ENCODE assay signal across 8 mouse cellular contexts in genomic region chr12:45171927-45172642, GRCm38 (mm10).
DNase-seq lines count a peak whose midpoint lies in the region; ATAC-seq and TF ChIP-seq lines count a peak whose summit lies in the region.

No protein-coding gene starts in this region.

- H3K79me2 ChIP-seq in liver, adult 2 months (ENCODE audit: control insufficient read depth, insufficient read depth, low read length), result no peaks in the 10 kb centered on the region

- H3K27ac ChIP-seq in thymus, adult 2 months (ENCODE audit: control insufficient read depth, insufficient read depth, low read length), result no peak overlapping the region
- no peak overlapping the region for H3K27ac ChIP-seq in embryonic facial prominence, embryonic 11.5 days (replicated peaks; ENCODE audit: low read depth, low read length)
- no peak overlapping the region for H3K27ac ChIP-seq in heart, embryonic 11.5 days (ENCODE audit: low read depth, low read length)
- H3K27ac ChIP-seq in liver, adult 2 months (replicated peaks; ENCODE audit: insufficient read depth, low read depth, low read length), result no peak overlapping the region
- no peak overlapping the region for H3K27ac ChIP-seq in neural tube, embryonic 11.5 days (ENCODE audit: low read depth, low read length)

- TF ChIP-seq CTCF in thymus, adult 2 months (IDR thresholded peaks at IDR 0.05; ENCODE audit: borderline replicate concordance, control insufficient read depth, extremely low read depth, insufficient read depth, low read length, poor library complexity), result no peak
- peak; percentile 45 for TF ChIP-seq CTCF in liver, adult 2 months (IDR thresholded peaks at IDR 0.05; ENCODE audit: low read depth, low read length)

- peak; percentile 14 for DNase-seq in thymus, adult 2 months
- no peak for DNase-seq in thymus, adult 18-20 months
- DNase-seq in embryonic facial prominence, embryonic 11.5 days (ENCODE audit: low spot score), result peak; percentile 88
- peak; percentile 87 for DNase-seq in kidney, postnatal 10 days
- DNase-seq in liver, adult 2 months (ENCODE audit: extremely low read depth, low read depth, low spot score), result peak; percentile 69
- DNase-seq in neural tube, embryonic 11.5 days (ENCODE audit: low spot score), result peak; percentile 79
- peak; percentile 53 for DNase-seq in thymus, postnatal 0 days (ENCODE audit: low spot score)

- H3K9me3 ChIP-seq in embryonic facial prominence, embryonic 11.5 days (replicated peaks; ENCODE audit: control insufficient read depth, low read length), result no peaks in the 10 kb centered on the region
- H3K9me3 ChIP-seq in heart, embryonic 11.5 days (replicated peaks; ENCODE audit: control insufficient read depth, low read length), result no peaks in the 10 kb centered on the region
- H3K9me3 ChIP-seq in neural tube, embryonic 11.5 days (ENCODE audit: control insufficient read depth, low read length), result no peaks in the 10 kb centered on the region

- H3K4me3 ChIP-seq in thymus, adult 2 months (ENCODE audit: control insufficient read depth, insufficient read depth, low read length), result no peak overlapping the region
- H3K4me3 ChIP-seq in embryonic facial prominence, embryonic 11.5 days (ENCODE audit: low read depth, low read length), result no peak overlapping the region
- no peak overlapping the region for H3K4me3 ChIP-seq in heart, embryonic 11.5 days (ENCODE audit: low read depth, low read length)
- no peak overlapping the region for H3K4me3 ChIP-seq in liver, adult 2 months (ENCODE audit: insufficient read depth, low read depth, low read length)
- H3K4me3 ChIP-seq in neural tube, embryonic 11.5 days (ENCODE audit: low read depth, low read length), result no peak overlapping the region

- H3K27me3 ChIP-seq in thymus, adult 2 months (ENCODE audit: control insufficient read depth, insufficient read depth, low read length), result no peaks in the 10 kb centered on the region
- no peaks in the 10 kb centered on the region for H3K27me3 ChIP-seq in embryonic facial prominence, embryonic 11.5 days (ENCODE audit: control insufficient read depth, insufficient read depth, low read length)
- H3K27me3 ChIP-seq in heart, embryonic 11.5 days (ENCODE audit: control insufficient read depth, insufficient read depth, low read length), result no peaks in the 10 kb centered on the region
- H3K27me3 ChIP-seq in liver, adult 2 months (ENCODE audit: control insufficient read depth, insufficient read depth, low read length), result no peaks in the 10 kb centered on the region
- H3K27me3 ChIP-seq in neural tube, embryonic 11.5 days (ENCODE audit: control insufficient read depth, insufficient read depth, low read length), result no peaks in the 10 kb centered on the region

- H3K9ac ChIP-seq in embryonic facial prominence, embryonic 11.5 days (replicated peaks; ENCODE audit: low read length), result no peak overlapping the region
- H3K9ac ChIP-seq in heart, embryonic 11.5 days (ENCODE audit: low read depth, low read length), result no peak overlapping the region
- no peak overlapping the region for H3K9ac ChIP-seq in liver, adult 2 months (ENCODE audit: low read depth, low read length)
- no peak overlapping the region for H3K9ac ChIP-seq in neural tube, embryonic 11.5 days (ENCODE audit: low read length)

- WGBS in thymus, adult 2 months, result 63% methylated on average over 8 of the region's 8 CpGs
- WGBS in embryonic facial prominence, embryonic 11.5 days, result 36% methylated on average over 8 of the region's 8 CpGs
- 35% methylated on average over 8 of the region's 8 CpGs for WGBS in heart, embryonic 11.5 days (ENCODE audit: insufficient replicate concordance)
- 41% methylated on average over 8 of the region's 8 CpGs for WGBS in liver, adult 2 months
- WGBS in neural tube, embryonic 11.5 days, result 44% methylated on average over 8 of the region's 8 CpGs

- no peak for TF ChIP-seq POLR2A in thymus, adult 2 months (IDR thresholded peaks at IDR 0.05; ENCODE audit: control insufficient read depth, extremely low read depth, insufficient read depth, low read length, poor library complexity)
- TF ChIP-seq POLR2A in liver, adult 2 months (IDR thresholded peaks at IDR 0.05; ENCODE audit: extremely low read depth, insufficient read depth, low read length), result no peak

- H3K4me1 ChIP-seq in thymus, adult 2 months (replicated peaks; ENCODE audit: control insufficient read depth, insufficient read depth, low read length), result no peaks in the 10 kb centered on the region
- no peaks in the 10 kb centered on the region for H3K4me1 ChIP-seq in embryonic facial prominence, embryonic 11.5 days (ENCODE audit: control insufficient read depth, insufficient read depth, low read length)
- H3K4me1 ChIP-seq in heart, embryonic 11.5 days (ENCODE audit: control insufficient read depth, insufficient read depth, low read length), result no peaks in the 10 kb centered on the region
- H3K4me1 ChIP-seq in liver, adult 2 months (ENCODE audit: control insufficient read depth, insufficient read depth, low read length), result no peaks in the 10 kb centered on the region
- H3K4me1 ChIP-seq in neural tube, embryonic 11.5 days (ENCODE audit: control insufficient read depth, insufficient read depth, low read length), result no peaks in the 10 kb centered on the region

- no peaks in the 10 kb centered on the region for H3K36me3 ChIP-seq in thymus, adult 2 months (ENCODE audit: control insufficient read depth, insufficient read depth, low read length)
- no peaks in the 10 kb centered on the region for H3K36me3 ChIP-seq in embryonic facial prominence, embryonic 11.5 days (replicated peaks; ENCODE audit: control insufficient read depth, insufficient read depth, low read depth, low read length)
- H3K36me3 ChIP-seq in heart, embryonic 11.5 days (ENCODE audit: control insufficient read depth, insufficient read depth, low read length), result no peaks in the 10 kb centered on the region
- no peaks in the 10 kb centered on the region for H3K36me3 ChIP-seq in liver, adult 2 months (ENCODE audit: control insufficient read depth, insufficient read depth, low read length)
- no peaks in the 10 kb centered on the region for H3K36me3 ChIP-seq in neural tube, embryonic 11.5 days (ENCODE audit: control insufficient read depth, insufficient read depth, low read length)

- H3K4me2 ChIP-seq in embryonic facial prominence, embryonic 11.5 days (ENCODE audit: low read depth, low read length), result no peak overlapping the region
- H3K4me2 ChIP-seq in heart, embryonic 11.5 days, result no peak overlapping the region
- no peak overlapping the region for H3K4me2 ChIP-seq in neural tube, embryonic 11.5 days (ENCODE audit: low read depth)

- peak; percentile 65; the same call in 1 of the 2 replicates for ATAC-seq in embryonic facial prominence, embryonic 11.5 days (replicated peaks; ENCODE audit: insufficient number of reproducible peaks, low FRiP score, low TSS enrichment, low read depth)
- ATAC-seq in heart, embryonic 11.5 days (replicated peaks; ENCODE audit: insufficient number of reproducible peaks, low FRiP score, low TSS enrichment), result peak; percentile 26; the same call in 1 of the 2 replicates
- peak; percentile 71 for ATAC-seq in neural tube, embryonic 11.5 days (ENCODE audit: insufficient read depth, low FRiP score, low TSS enrichment)

Comparison
In these comparisons a context has a peak if more than half of its experiments do, and no peak if none do; other contexts are left out.
1. DNase-seq: peak in thymus, adult 2 months (single experiment), embryonic facial prominence, embryonic 11.5 days (single experiment), kidney, postnatal 10 days (single experiment), liver, adult 2 months (single experiment), neural tube, embryonic 11.5 days (single experiment) and thymus, postnatal 0 days (single experiment); none in thymus, adult 18-20 months (0 of 2).
2. Peak in every context shown above with its lines, with median percentiles within 50 percentile points of each other: ATAC-seq.